Mouse (Mus musculus) left cerebral cortex, adult 2 months (tissue): ENCODE results near the gene Cpne9. TPM values are rescaled to one million over a fixed set of nuclear protein-coding genes. Genes with fewer than 3 reads are reported as not detected.

Experiments used
- DNase-seq, 2 experiments: peaks; one replicate each; pipeline ENCODE4 v3.0.0; 2021 to 2022; ENCODE audit warnings: low spot score in 2 of 2, mixed read lengths in 1 of 2; ENCODE audit errors: extremely low spot score in 1 of 2
- H3K27ac ChIP-seq: fragments of 200-600 bp; 2 replicates; pipeline ENCODE4 v1.8.1; 2022
- H3K4me3 ChIP-seq: fragments of 200-600 bp; 2 replicates; pipeline ENCODE4 v1.8.1; 2022
- CTCF ChIP-seq: fragments of 200-600 bp; IDR thresholded peaks from 2 replicates; pipeline ENCODE4 v1.8.1; 2022; ENCODE audit warnings: antibody characterized with exemption, mild to moderate bottlenecking, moderate library complexity
- intact Hi-C: fragments of 180-260 bp; cut with DNase I; formaldehyde crosslinking; loops from one replicate; pipeline ENCODE4 v1.15.1; 2025
- total RNA-seq, 2 experiments: library from RNA; stranded (reverse); gene quantifications; 2 replicates each; pipeline ENCODE4 v1.2.3; 2021

Gene Cpne9
- total RNA-seq, 2 experiments from 2014 or later, result 75.7 to 80.5 TPM

- TF ChIP-seq CTCF, result no peak
- Histone ChIP-seq H3K27ac (no peak overlapping the region), H3K4me3 (no peak overlapping the region)
- intact Hi-C loops, result no loop called here
- no peak for DNase-seq
Observed at GRCm38 (mm10) chr6:113264429-113264828, 17.7 kb upstream of the Cpne9 start.

- no peak for TF ChIP-seq CTCF
- H3K27ac ChIP-seq, result no peak overlapping the region; the same call in 1 of the 2 replicates
- no peak overlapping the region for H3K4me3 ChIP-seq
- intact Hi-C loops, result no loop called here
- DNase-seq, result no peak
Observed at GRCm38 (mm10) chr6:113266996-113267655, 15.0 kb upstream of the Cpne9 start.

GRCm38 (mm10) chr6:113267988-113268387 is 14.1 kb upstream of the Cpne9 start:
- Histone ChIP-seq H3K4me3 (no peak overlapping the region), H3K27ac (no peak overlapping the region)
- intact Hi-C loops, result no loop called here
- TF ChIP-seq CTCF, result no peak
- no peak for DNase-seq

GRCm38 (mm10) chr6:113272365-113272764 is 9.7 kb upstream of the Cpne9 start:
- intact Hi-C loops, result no loop called here
- no peak for TF ChIP-seq CTCF
- no peak for DNase-seq
- H3K4me3 ChIP-seq, result no peak overlapping the region
- H3K27ac ChIP-seq, result no peak overlapping the region

GRCm38 (mm10) chr6:113276846-113277245 is 5.3 kb upstream of the Cpne9 start:
- TF ChIP-seq CTCF, result no peak
- H3K27ac ChIP-seq, result no peak overlapping the region
- peak in 1 of 2 experiments; percentile 51 for DNase-seq
- intact Hi-C loops, result no loop called here
- no peak overlapping the region for H3K4me3 ChIP-seq

GRCm38 (mm10) chr6:113281676-113282075 is 431 bp upstream of the Cpne9 start:
- intact Hi-C loops, result no loop called here
- Histone ChIP-seq H3K27ac (peak overlapping the region; percentile 82; the same call in 1 of the 2 replicates), H3K4me3 (peak overlapping the region; percentile 53)
- DNase-seq, result no peak
- TF ChIP-seq CTCF, result no peak; the same call in 1 of the 2 replicates

GRCm38 (mm10) chr6:113282969-113283368 is 862 bp downstream of the Cpne9 start:
- Histone ChIP-seq H3K4me3 (peak overlapping the region; percentile 53), H3K27ac (peak overlapping the region; percentile 82)
- intact Hi-C loops, result no loop called here
- peak in 1 of 2 experiments; percentile 26 for DNase-seq
- no peak for TF ChIP-seq CTCF

GRCm38 (mm10) chr6:113283500-113283899 is 1.4 kb downstream of the Cpne9 start:
- DNase-seq, result no peak
- intact Hi-C loops, result no loop called here
- no peak for TF ChIP-seq CTCF
- H3K4me3 ChIP-seq, result no peak overlapping the region
- H3K27ac ChIP-seq, result no peak overlapping the region

- no peak for DNase-seq
- no peak overlapping the region for H3K4me3 ChIP-seq
- TF ChIP-seq CTCF, result no peak
- no peak overlapping the region for H3K27ac ChIP-seq
- intact Hi-C loops, result no loop called here
Observed at GRCm38 (mm10) chr6:113284931-113285330, 2.8 kb downstream of the Cpne9 start.

- DNase-seq, result no peak
- intact Hi-C loops, result no loop called here
- no peak overlapping the region for H3K27ac ChIP-seq
- H3K4me3 ChIP-seq, result no peak overlapping the region
- TF ChIP-seq CTCF, result no peak
Observed at GRCm38 (mm10) chr6:113286316-113286715, 4.2 kb downstream of the Cpne9 start.

- intact Hi-C loops, result no loop called here
- DNase-seq, result peak in 1 of 2 experiments; percentile 38
- no peak for TF ChIP-seq CTCF
Observed at GRCm38 (mm10) chr6:113287236-113287635, 5.1 kb downstream of the Cpne9 start.

GRCm38 (mm10) chr6:113289346-113289745 is 7.2 kb downstream of the Cpne9 start:
- Histone ChIP-seq H3K4me3 (no peak overlapping the region), H3K27ac (no peak overlapping the region)
- intact Hi-C loops, result no loop called here
- no peak for DNase-seq
- no peak for TF ChIP-seq CTCF

More at GRCm38 (mm10) chr6:113287236-113287635, 5.1 kb downstream of the Cpne9 start:
- peak overlapping the region; percentile 47; the same call in 1 of the 2 replicates for H3K27ac ChIP-seq
- H3K4me3 ChIP-seq, result no peak overlapping the region

- no peak for DNase-seq
- Histone ChIP-seq H3K4me3 (no peak overlapping the region), H3K27ac (no peak overlapping the region)
- no peak for TF ChIP-seq CTCF
- intact Hi-C loops, result no loop called here
Observed at GRCm38 (mm10) chr6:113290346-113290745, 8.2 kb downstream of the Cpne9 start.
